Mouse (Mus musculus): ENCODE data around the gene Efl1. TPM values are rescaled to one million over a fixed set of nuclear protein-coding genes. Genes with fewer than 3 reads are reported as not detected.

The Efl1 gene
- polyA plus RNA-seq, 1 experiment from 2014 or later: 21.6 TPM

DNA sequence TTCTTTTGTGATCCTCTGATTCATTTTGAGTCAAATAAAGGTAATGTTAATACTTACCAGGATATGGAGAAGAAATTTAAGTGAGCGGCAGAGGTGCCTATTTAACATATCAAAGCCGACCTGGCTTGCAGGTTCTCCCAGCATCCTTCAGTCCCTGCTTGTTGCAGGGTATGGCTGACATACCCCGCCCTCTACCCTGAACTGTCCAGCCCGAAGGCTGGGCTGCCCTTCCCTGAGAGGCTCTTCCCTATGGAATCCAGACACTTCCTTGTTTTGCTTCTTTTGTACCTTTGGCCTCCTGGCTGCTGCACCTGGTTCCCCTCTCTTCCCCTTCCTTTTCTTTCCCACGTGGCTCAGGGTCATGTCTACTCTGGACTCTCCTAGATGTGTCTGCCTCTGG lies 160.7 kb downstream of the Efl1 start:
- 62% methylated on average over 5 of the region's 5 CpGs for WGBS
- ATAC-seq (replicated peaks): no peak
- Histone ChIP-seq H3K27me3 (replicated peaks) (no peaks in the 10 kb centered on the region), H3K9me3 (no peaks in the 10 kb centered on the region), H3K4me1 (peaks cover 10% of the 10 kb centered on the region; the same call in 1 of the 2 replicates), H3K36me3 (replicated peaks) (no peaks in the 10 kb centered on the region), H3K4me3 (no peak overlapping the region), H3K27ac (no peak overlapping the region), H3K4me2 (no peak overlapping the region), H3K9ac (no peak overlapping the region)

DNA sequence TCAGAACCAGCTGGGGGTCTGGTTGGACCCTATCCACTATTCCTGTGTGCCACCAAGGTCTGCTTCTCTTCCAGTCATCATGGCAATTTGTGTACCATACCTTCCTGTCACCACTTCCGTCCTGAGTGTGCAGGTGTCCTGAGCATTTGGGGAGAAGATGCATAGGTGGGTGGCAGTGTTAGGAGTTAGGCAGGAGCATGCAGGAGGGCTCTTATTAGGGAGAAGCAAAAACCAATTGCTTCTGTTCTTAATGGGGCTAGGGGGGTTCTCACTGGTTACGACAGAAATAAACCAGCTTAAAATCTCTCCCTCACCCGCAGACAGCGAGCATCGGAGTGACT lies 162.4 kb downstream of the Efl1 start:
- 23% methylated on average over 5 of the region's 5 CpGs for WGBS
- no peaks in the 10 kb centered on the region for H3K9me3 ChIP-seq
- H3K4me1 ChIP-seq: peaks cover 10% of the 10 kb centered on the region; the same call in 1 of the 2 replicates
- H3K27me3 ChIP-seq (replicated peaks): no peaks in the 10 kb centered on the region
- no peak overlapping the region for H3K9ac ChIP-seq
- H3K27ac ChIP-seq: no peak overlapping the region
- H3K4me2 ChIP-seq: peak overlapping the region; percentile 40
- no peak overlapping the region for H3K4me3 ChIP-seq
- no peaks in the 10 kb centered on the region for H3K36me3 ChIP-seq (replicated peaks)
- ATAC-seq (replicated peaks): peak; percentile 29; the same call in 1 of the 2 replicates

DNA sequence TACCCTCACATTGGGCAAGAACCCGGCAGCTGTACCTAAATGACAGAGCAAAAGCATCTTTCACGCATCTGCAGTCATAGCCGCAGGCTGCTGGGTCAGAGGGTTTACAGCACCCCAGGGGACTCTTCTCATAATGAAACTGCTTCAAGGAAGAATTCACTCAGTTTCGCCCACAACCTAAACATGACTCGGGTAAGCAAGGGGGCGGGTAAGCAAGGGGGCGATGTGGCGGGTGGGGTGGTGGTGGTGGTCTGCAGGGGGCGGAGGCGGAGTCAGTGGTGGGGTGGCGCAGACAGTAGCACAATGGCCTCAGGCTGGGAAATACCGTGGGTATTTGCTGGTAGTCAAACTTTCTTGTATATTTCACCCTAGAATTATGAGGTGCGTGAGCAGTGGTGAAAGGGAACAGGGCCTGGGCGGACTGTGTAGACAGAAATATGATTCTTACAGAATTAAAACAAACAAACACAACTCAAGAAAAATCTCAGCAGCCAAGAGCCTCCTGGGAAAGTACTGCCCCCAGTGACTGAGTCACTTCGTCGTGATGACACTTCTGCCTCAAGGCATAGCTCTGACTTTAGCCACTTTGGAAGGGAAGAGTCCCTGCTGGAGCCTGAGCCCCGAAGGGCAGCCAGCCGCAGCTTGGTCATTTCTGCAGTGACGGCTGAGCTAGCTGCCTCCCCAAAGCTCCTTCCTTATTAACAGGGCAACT lies 162.9 kb downstream of the Efl1 start:
- WGBS: 14% methylated on average over 19 of the region's 19 CpGs
- H3K9me3 ChIP-seq: no peaks in the 10 kb centered on the region
- H3K4me3 ChIP-seq: no peak overlapping the region
- H3K4me2 ChIP-seq: peak overlapping the region; percentile 40
- no peaks in the 10 kb centered on the region for H3K27me3 ChIP-seq (replicated peaks)
- peaks cover 10% of the 10 kb centered on the region; the same call in 1 of the 2 replicates for H3K4me1 ChIP-seq
- no peaks in the 10 kb centered on the region for H3K36me3 ChIP-seq (replicated peaks)
- no peak overlapping the region for H3K9ac ChIP-seq
- H3K27ac ChIP-seq: no peak overlapping the region
- peak; percentile 65; the same call in 1 of the 2 replicates for ATAC-seq (replicated peaks)

DNA sequence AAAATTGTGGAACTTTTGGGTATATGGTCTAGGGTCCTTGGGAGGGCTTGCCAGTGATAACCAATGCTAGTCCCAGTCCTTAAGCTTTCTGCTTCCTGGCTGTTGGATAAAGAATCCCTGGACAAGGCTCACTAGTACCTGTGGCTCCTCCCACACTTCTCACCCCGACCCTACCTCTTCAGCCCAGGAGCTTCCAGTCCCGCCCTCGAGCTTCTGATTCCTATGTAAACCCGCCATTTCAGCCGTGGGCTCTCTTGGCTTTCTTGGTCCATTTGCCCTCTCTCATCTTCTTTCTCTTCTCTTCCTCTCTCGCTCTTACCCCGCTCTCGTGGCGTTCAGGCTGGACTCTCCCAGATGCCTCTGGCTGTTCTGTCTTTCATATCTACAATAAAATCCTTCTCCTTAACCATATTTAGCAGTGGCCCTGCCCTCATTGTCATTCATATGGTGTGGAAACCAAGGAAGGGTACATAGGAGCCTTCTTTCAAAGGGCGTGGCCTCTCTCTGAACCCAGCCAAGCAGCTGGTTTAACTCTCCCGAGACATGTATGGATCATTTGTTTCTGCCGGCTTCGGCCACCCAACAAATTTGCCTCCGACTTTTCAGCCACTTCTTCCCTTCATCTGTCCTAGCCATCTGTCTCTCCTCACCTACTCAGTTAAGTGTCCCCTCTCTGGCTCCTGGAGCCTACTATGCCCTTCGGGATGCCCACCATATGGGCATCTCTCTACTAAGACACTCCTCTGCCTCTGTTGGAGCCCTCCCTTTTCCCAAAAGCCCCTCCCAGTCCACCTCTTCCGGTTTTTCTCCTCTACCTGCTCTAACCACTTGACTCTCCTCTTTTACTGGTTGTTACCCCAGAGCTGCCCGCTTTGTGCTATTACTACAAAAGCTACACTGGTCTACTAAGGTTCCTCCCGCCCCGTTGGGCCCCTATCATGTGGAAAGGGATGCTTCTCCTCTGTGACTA lies 164.1 kb downstream of the Efl1 start:
- 92% methylated on average over 19 of the region's 19 CpGs for WGBS
- ATAC-seq (replicated peaks): no peak

GRCm38 (mm10) chr7:82819541-82819940 lies 171.1 kb downstream of the Efl1 start:
- H3K36me3 ChIP-seq (replicated peaks): no peaks in the 10 kb centered on the region
- H3K9me3 ChIP-seq: no peaks in the 10 kb centered on the region
- H3K27ac ChIP-seq: no peak overlapping the region
- no peaks in the 10 kb centered on the region for H3K4me1 ChIP-seq
- no peak for ATAC-seq (replicated peaks)
- H3K4me3 ChIP-seq: no peak overlapping the region
- no peaks in the 10 kb centered on the region for H3K27me3 ChIP-seq (replicated peaks)
- 88% methylated on average over 7 of the region's 7 CpGs for WGBS
- H3K9ac ChIP-seq: no peak overlapping the region
- H3K4me2 ChIP-seq: no peak overlapping the region

More for the DNA sequence above, 164.1 kb downstream of the Efl1 start:
- H3K4me2 ChIP-seq: no peak overlapping the region
- peaks cover 10% of the 10 kb centered on the region; the same call in 1 of the 2 replicates for H3K4me1 ChIP-seq
- H3K27ac ChIP-seq: no peak overlapping the region
- no peak overlapping the region for H3K4me3 ChIP-seq
- no peak overlapping the region for H3K9ac ChIP-seq
- H3K9me3 ChIP-seq: no peaks in the 10 kb centered on the region
- H3K27me3 ChIP-seq (replicated peaks): no peaks in the 10 kb centered on the region
- H3K36me3 ChIP-seq (replicated peaks): no peaks in the 10 kb centered on the region

- H3K4me2 ChIP-seq: no peak overlapping the region
Observed at GRCm38 (mm10) chr7:82820661-82821060, 172.2 kb downstream of the Efl1 start.

DNA sequence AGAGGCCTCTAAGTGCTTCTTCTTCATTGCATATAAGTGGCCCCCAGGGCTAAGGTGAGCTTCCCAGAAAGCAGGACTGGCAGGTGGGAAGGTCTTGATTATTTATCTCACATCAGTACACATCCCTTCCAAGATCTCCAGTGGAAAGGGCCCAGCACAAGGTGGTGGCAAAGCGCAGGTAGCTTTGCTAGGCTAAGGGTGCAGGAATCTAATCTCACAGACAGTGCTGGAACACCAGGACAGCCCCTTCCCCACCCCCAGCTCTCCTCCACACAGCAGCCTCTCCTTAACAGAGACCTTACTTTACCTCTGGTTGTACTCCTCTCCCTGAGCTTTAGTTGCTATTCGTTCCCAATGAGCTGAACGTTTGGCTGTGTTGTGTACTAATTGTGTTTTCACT lies 173.1 kb downstream of the Efl1 start:
- H3K27me3 ChIP-seq (replicated peaks): no peaks in the 10 kb centered on the region
- no peaks in the 10 kb centered on the region for H3K4me1 ChIP-seq
- ATAC-seq (replicated peaks): no peak
- no peak overlapping the region for H3K4me3 ChIP-seq
- H3K36me3 ChIP-seq (replicated peaks): no peaks in the 10 kb centered on the region
- H3K27ac ChIP-seq: no peak overlapping the region
- no peaks in the 10 kb centered on the region for H3K9me3 ChIP-seq
- no peak overlapping the region for H3K9ac ChIP-seq
- no peak overlapping the region for H3K4me2 ChIP-seq
- WGBS: 70% methylated on average over 3 of the region's 3 CpGs

More at GRCm38 (mm10) chr7:82820661-82821060, 172.2 kb downstream of the Efl1 start:
- Histone ChIP-seq H3K9me3 (no peaks in the 10 kb centered on the region), H3K4me3 (no peak overlapping the region), H3K36me3 (replicated peaks) (no peaks in the 10 kb centered on the region), H3K27ac (no peak overlapping the region), H3K27me3 (replicated peaks) (no peaks in the 10 kb centered on the region), H3K4me1 (no peaks in the 10 kb centered on the region), H3K9ac (no peak overlapping the region)
- 73% methylated on average over 4 of the region's 4 CpGs for WGBS
- ATAC-seq (replicated peaks): no peak

DNA sequence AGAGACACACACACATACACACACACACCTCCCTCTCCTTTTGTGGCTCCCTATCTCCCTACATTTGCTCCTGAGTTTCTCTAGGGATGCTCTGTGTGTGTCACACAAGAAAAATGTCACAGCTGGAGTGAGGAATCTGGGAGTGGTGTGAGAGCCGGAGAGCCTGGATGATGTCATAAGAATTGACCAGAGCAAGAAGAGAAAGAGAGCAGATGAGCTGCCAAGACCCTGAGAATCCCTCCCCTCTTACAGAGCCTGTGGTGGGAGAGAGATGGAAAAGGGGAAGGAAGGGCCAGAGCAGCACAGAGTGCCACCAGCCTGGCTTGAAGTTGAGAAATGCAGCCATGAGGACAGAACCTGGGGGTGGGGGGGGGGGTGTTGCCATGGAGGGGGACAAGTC lies 174.1 kb downstream of the Efl1 start:
- Histone ChIP-seq H3K4me2 (no peak overlapping the region), H3K4me1 (no peaks in the 10 kb centered on the region), H3K27me3 (replicated peaks) (no peaks in the 10 kb centered on the region), H3K9me3 (no peaks in the 10 kb centered on the region), H3K36me3 (replicated peaks) (no peaks in the 10 kb centered on the region), H3K9ac (no peak overlapping the region), H3K27ac (no peak overlapping the region), H3K4me3 (no peak overlapping the region)
- no peak for ATAC-seq (replicated peaks)
- WGBS: 52% methylated on average over 1 of the region's 1 CpGs

Other genes with a start within 250 kb of the Efl1 start
- gene Saxo2, start 86 bp upstream of the Efl1 start, polyA plus RNA-seq (2015; fragmentation: Nextera tagmentation; extraction: Ambion mirVana): 28.2 and 30.4 TPM in 2 replicates
- gene Mex3b, start 218.7 kb downstream of the Efl1 start, polyA plus RNA-seq (2015; fragmentation: Nextera tagmentation; extraction: Ambion mirVana): 33.1 and 33.6 TPM in 2 replicates